Mouse (Mus musculus) cerebral cortex, adult 2 months (tissue): ENCODE results near the gene Gm9945.

ENCODE experiments used
- WGBS: fragments of 180-500 bp; shearing (Covaris S2); methylation state at CpG from one replicate; pipeline ENCODE4 v1.1.7; 2018; 5-methylcytosine and 5-hydroxymethylcytosine counted together

The Gm9945 gene

DNA sequence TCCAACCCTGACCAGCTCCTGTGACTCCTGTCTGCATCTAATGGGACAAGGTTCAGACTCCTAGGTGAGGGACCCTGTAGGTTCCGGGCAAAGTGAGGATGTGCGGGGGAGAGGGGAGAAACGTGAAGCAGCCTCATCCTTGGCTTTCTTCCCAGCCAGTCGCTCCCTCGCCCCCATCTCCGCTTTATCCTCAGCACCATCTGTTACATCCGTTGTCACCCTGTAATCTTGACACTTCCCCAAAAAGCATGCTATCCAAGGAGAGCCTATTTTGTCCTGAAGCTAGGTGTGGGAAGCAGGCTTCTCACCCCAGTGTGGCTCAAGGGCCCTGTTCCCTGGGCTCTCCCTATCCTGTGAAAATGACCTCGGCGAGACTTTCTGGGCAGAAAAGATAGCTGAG lies 43.0 kb downstream of the Gm9945 start:
- 25% methylated on average over 9 of the region's 9 CpGs for WGBS

- 62% methylated on average over 14 of the region's 14 CpGs for WGBS
These were observed 43.8 kb downstream of the Gm9945 start for GRCm38 (mm10) chr11:53523545-53524405.

GRCm38 (mm10) chr11:53524905-53525304 lies 44.9 kb downstream of the Gm9945 start:
- 41% methylated on average over 6 of the region's 6 CpGs for WGBS

DNA sequence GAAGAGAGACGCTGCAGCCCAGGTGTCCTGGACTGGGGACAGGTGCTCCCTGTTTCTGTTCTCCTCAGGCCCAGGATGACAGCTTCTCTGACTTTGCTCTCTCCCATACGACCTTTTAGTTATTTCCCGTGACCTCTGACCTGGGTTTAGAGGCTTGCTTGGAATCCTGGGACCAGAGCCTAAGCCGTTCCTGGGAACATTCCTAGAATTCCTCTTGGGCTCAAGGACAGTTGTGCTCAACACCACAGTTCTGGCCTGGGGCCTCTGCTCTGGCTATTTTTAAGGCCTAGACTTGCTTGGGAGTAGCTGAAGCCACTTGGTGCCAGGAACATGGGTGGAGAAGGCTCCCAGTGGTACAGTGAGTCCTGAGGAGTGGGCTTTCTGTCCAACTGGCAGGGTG lies 45.5 kb downstream of the Gm9945 start:
- 65% methylated on average over 4 of the region's 4 CpGs for WGBS

DNA sequence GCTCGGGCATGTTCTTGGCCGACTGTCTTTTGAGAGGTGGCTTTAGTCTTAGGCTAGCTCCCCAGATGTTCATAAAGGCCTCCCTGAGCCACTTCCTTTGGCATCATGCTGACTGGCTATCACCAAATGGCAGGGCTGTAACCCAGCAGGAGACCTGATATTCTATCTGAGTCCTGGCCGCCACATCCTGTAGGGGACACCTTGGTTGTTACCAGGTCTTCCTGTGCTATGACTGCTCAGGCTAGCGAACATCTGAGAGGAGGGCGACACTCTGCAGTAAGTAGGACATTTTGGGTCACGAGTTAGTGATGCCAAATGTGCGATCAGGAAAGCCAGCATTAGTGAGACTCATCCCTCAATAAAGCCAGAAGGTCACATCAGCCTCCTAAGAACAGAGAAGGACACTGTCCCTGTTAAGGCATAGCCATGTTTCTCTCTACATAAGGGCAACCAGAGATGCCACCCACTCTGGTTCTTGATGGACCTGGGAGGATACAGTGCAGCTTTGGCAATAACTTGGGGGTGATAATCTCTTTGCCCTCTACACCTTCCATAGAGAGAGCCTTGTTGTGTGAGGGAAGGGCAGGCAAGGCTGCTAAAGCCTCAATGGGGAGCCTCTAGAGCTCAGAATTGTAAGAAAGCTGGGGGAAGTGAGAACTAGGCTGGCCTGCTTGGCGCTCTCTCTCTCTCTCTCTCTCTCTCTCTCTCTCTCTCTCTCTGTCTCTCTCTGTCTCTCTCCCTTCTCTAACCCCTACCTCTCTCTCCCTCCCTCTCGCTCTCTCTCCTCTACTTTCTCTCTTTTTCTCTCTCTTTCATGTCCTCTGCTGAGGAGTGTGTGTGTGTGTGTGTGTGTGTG lies 48.7 kb downstream of the Gm9945 start:
- 34% methylated on average over 9 of the region's 9 CpGs for WGBS

DNA sequence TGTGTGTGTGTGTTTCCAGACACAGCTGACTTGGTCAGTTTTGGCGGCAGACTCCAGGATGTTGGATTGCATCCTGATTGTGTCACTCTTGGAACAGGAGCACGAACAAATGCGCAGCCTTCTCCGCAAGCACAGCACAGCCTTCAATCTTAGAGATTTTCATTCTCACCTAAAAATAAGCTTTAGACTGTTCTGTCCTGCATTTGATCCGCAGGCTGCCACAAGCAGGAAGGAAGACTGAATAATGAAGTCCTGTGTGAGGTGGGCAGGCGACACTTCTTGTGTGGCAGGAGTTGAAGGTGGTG lies 49.2 kb downstream of the Gm9945 start:
- 4% methylated on average over 6 of the region's 6 CpGs for WGBS

GRCm38 (mm10) chr11:53530001-53530400 lies 50.0 kb downstream of the Gm9945 start:
- 49% methylated on average over 9 of the region's 9 CpGs for WGBS
